In the genomic region with DNA sequence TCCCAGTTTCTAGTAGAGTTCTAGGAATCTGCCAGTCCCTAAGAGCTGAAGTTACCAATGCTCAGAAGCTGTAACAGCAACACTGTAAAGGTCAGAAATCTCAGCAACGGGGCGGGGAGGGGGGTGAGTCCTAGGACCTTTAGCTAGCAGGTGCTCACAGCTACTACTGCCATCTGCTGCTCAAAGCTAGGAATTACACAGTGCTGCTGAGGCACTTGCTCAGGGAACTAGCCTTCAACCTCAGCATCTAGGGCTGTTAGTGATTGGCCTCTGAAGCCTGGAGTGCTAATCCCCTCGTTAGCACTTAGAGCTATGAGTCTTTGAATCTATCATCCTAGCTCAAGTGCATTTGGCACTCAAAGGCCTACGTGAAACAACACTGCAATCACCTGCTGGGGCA, we compare ENCODE assay signal across 10 mouse cellular contexts. TPM values are rescaled to one million over a fixed set of nuclear protein-coding genes. Genes with fewer than 3 reads are reported as not detected.
DNase-seq lines count a peak whose midpoint lies in the region; ATAC-seq and TF ChIP-seq lines count a peak whose summit lies in the region.
"Had no signal": no experiment of that assay in that cellular context is flagged by ENCODE, and none has a peak within 500 bp of the region (broad histone marks: within the 10 kb centered on the region; RNA-seq: fewer than 3 reads in every experiment).

No protein-coding gene starts in this region.

- peaks cover 3% of the 10 kb centered on the region; the same call in 1 of the 2 replicates for H3K4me1 ChIP-seq in embryonic facial prominence, embryonic 10.5 days
- H3K4me1 ChIP-seq in hindbrain, embryonic 14.5 days (replicated peaks; ENCODE audit: control insufficient read depth, insufficient read depth, low read length) = no peaks in the 10 kb centered on the region
- H3K4me1 ChIP-seq in lung, embryonic 14.5 days (ENCODE audit: insufficient read depth) = no peaks in the 10 kb centered on the region
- H3K4me1 ChIP-seq: embryonic facial prominence, embryonic 12.5 days had no signal

- 22% methylated on average over 4 of the region's 4 CpGs for WGBS in embryonic facial prominence, embryonic 10.5 days
- 19% methylated on average over 4 of the region's 4 CpGs for WGBS in hindbrain, embryonic 14.5 days
- WGBS in lung, embryonic 14.5 days = 27% methylated on average over 4 of the region's 4 CpGs

- no peaks in the 10 kb centered on the region for H3K27me3 ChIP-seq in embryonic facial prominence, embryonic 10.5 days (replicated peaks; ENCODE audit: low read depth, poor library complexity, severe bottlenecking)
- no peaks in the 10 kb centered on the region for H3K27me3 ChIP-seq in hindbrain, embryonic 14.5 days (ENCODE audit: control insufficient read depth, insufficient read depth, low read length)
- no peaks in the 10 kb centered on the region for H3K27me3 ChIP-seq in lung, embryonic 14.5 days (ENCODE audit: insufficient read depth, low read length)
- H3K27me3 ChIP-seq: embryonic facial prominence, embryonic 12.5 days had no signal

- H3K4me3 ChIP-seq in embryonic facial prominence, embryonic 10.5 days = no peak overlapping the region
- no peak overlapping the region for H3K4me3 ChIP-seq in hindbrain, embryonic 14.5 days (replicated peaks; ENCODE audit: low read length)
- no peak overlapping the region for H3K4me3 ChIP-seq in lung, embryonic 14.5 days (ENCODE audit: low read depth, low read length)
- H3K4me3 ChIP-seq: embryonic facial prominence, embryonic 12.5 days had no signal

- ATAC-seq in hindbrain, embryonic 14.5 days (ENCODE audit: low FRiP score) = peak; percentile 37; the same call in 1 of the 2 replicates
- ATAC-seq in lung, embryonic 14.5 days (ENCODE audit: insufficient read depth) = peak; percentile 38

- H3K9me3 ChIP-seq in embryonic facial prominence, embryonic 10.5 days = no peaks in the 10 kb centered on the region
- H3K9me3 ChIP-seq in hindbrain, embryonic 14.5 days (ENCODE audit: control insufficient read depth, low read length) = no peaks in the 10 kb centered on the region
- no peaks in the 10 kb centered on the region for H3K9me3 ChIP-seq in lung, embryonic 14.5 days (ENCODE audit: low read depth, low read length)
- H3K9me3 ChIP-seq: embryonic facial prominence, embryonic 12.5 days had no signal

- TF ChIP-seq CTCF in lung, embryonic 14.5 days (IDR thresholded peaks at IDR 0.05; ENCODE audit: low read depth) = peak; percentile 75

- H3K4me2 ChIP-seq in hindbrain, embryonic 14.5 days (replicated peaks) = no peak overlapping the region
- H3K4me2 ChIP-seq in lung, embryonic 14.5 days = no peak overlapping the region
- H3K4me2 ChIP-seq: embryonic facial prominence, embryonic 12.5 days had no signal

- DNase-seq in left cerebral cortex, postnatal 14 days (ENCODE audit: low spot score in 2 of 2) = peak; percentile 26 to 36
- DNase-seq in left cerebral cortex, adult 8-10 months (ENCODE audit: low spot score in 2 of 2) = no peak
- DNase-seq in adipocyte (ENCODE audit: low spot score) = peak; percentile 55
- peak; percentile 46 for DNase-seq in embryonic facial prominence, embryonic 10.5 days (ENCODE audit: low spot score)
- peak; percentile 48 for DNase-seq in hindbrain, embryonic 14.5 days (ENCODE audit: low spot score)
- peak; percentile 74 for DNase-seq in lung, embryonic 14.5 days
- peak; percentile 81 for DNase-seq in retina, embryonic 14.5 days (ENCODE audit: low spot score)
- no peak for DNase-seq in right cerebral cortex, postnatal 4 days

- no peaks in the 10 kb centered on the region for H3K36me3 ChIP-seq in embryonic facial prominence, embryonic 10.5 days (replicated peaks)
- no peaks in the 10 kb centered on the region for H3K36me3 ChIP-seq in hindbrain, embryonic 14.5 days (replicated peaks; ENCODE audit: control insufficient read depth, insufficient read depth)
- H3K36me3 ChIP-seq in lung, embryonic 14.5 days (ENCODE audit: insufficient read depth) = no peaks in the 10 kb centered on the region
- H3K36me3 ChIP-seq: embryonic facial prominence, embryonic 12.5 days had no signal

- no peak overlapping the region for H3K9ac ChIP-seq in hindbrain, embryonic 14.5 days
- no peak overlapping the region for H3K9ac ChIP-seq in lung, embryonic 14.5 days
- H3K9ac ChIP-seq: embryonic facial prominence, embryonic 12.5 days had no signal

- intact Hi-C loops in left cerebral cortex, postnatal 14 days (cut with DNase I) = no loop called here

- H3K27ac ChIP-seq in embryonic facial prominence, embryonic 10.5 days (replicated peaks) = no peak overlapping the region
- H3K27ac ChIP-seq in hindbrain, embryonic 14.5 days = no peak overlapping the region
- H3K27ac ChIP-seq in lung, embryonic 14.5 days (ENCODE audit: low read depth) = no peak overlapping the region
- H3K27ac ChIP-seq: embryonic facial prominence, embryonic 12.5 days; macrophage had no signal

RNA-seq across cellular contexts. Expression of a gene that starts 14.4 kb away (rescaled TPM):
- 1 to 10 TPM; 6.6 to 9.8 TPM for total RNA-seq in left cerebral cortex, postnatal 14 days (2021)
- 10 to 100 TPM in 3 of 4 experiments, 1 to 10 TPM in 1; 9.3 to 12.4 (median 11.1) TPM for total RNA-seq in left cerebral cortex, adult 8-10 months (2022)
- 18.3 and 19.6 TPM in 2 replicates for polyA plus RNA-seq in embryonic facial prominence, embryonic 10.5 days (2016; fragmentation: Nextera tagmentation; extraction: Ambion mirVana)
- 16.0 and 17.9 TPM in 2 replicates for polyA plus RNA-seq in hindbrain, embryonic 14.5 days (2014; fragmentation: Nextera tagmentation; extraction: Ambion mirVana)
- polyA plus RNA-seq in lung, embryonic 14.5 days (2014; fragmentation: Nextera tagmentation; extraction: Ambion mirVana) = 20.0 and 21.4 TPM in 2 replicates

RNA-seq across cellular contexts. Expression of a gene that starts 18.0 kb away (rescaled TPM):
- total RNA-seq in left cerebral cortex, postnatal 14 days (2021) = not detected
- total RNA-seq in left cerebral cortex, adult 8-10 months (2022) = not detected
- 0.36 TPM in 2 replicates for polyA plus RNA-seq in embryonic facial prominence, embryonic 10.5 days (2016; fragmentation: Nextera tagmentation; extraction: Ambion mirVana)
- polyA plus RNA-seq in hindbrain, embryonic 14.5 days (2014; fragmentation: Nextera tagmentation; extraction: Ambion mirVana) = 0.32 and 0.33 TPM in 2 replicates
- polyA plus RNA-seq in lung, embryonic 14.5 days (2014; fragmentation: Nextera tagmentation; extraction: Ambion mirVana) = 2.4 TPM in 2 replicates
- polyA plus RNA-seq: macrophage had no signal

RNA-seq across cellular contexts. Expression of a gene that starts 21.6 kb away (rescaled TPM):
- 10 to 100 TPM in 1 of 2 experiments, 1 to 10 TPM in 1; 9.6 to 10.3 TPM for total RNA-seq in left cerebral cortex, postnatal 14 days (2021)
- 10 to 100 TPM; 10.3 to 17.0 (median 13.4) TPM for total RNA-seq in left cerebral cortex, adult 8-10 months (2022)
- polyA plus RNA-seq in embryonic facial prominence, embryonic 10.5 days (2016; fragmentation: Nextera tagmentation; extraction: Ambion mirVana) = 16.9 and 18.0 TPM in 2 replicates
- polyA plus RNA-seq in hindbrain, embryonic 14.5 days (2014; fragmentation: Nextera tagmentation; extraction: Ambion mirVana) = 12.4 and 13.1 TPM in 2 replicates
- 59.7 and 60.3 TPM in 2 replicates for polyA plus RNA-seq in lung, embryonic 14.5 days (2014; fragmentation: Nextera tagmentation; extraction: Ambion mirVana)

RNA-seq across cellular contexts. Expression of a gene that starts 45.9 kb away (rescaled TPM):
- total RNA-seq in left cerebral cortex, postnatal 14 days (2021) = 10 to 100 TPM; 11.8 to 11.9 TPM
- total RNA-seq in left cerebral cortex, adult 8-10 months (2022) = 10 to 100 TPM in 3 of 4 experiments, 1 to 10 TPM in 1; 9.6 to 13.7 (median 12.3) TPM
- 6.1 and 7.4 TPM in 2 replicates for polyA plus RNA-seq in embryonic facial prominence, embryonic 10.5 days (2016; fragmentation: Nextera tagmentation; extraction: Ambion mirVana)
- polyA plus RNA-seq in hindbrain, embryonic 14.5 days (2014; fragmentation: Nextera tagmentation; extraction: Ambion mirVana) = 10.0 and 10.9 TPM in 2 replicates
- polyA plus RNA-seq in lung, embryonic 14.5 days (2014; fragmentation: Nextera tagmentation; extraction: Ambion mirVana) = 8.8 and 9.8 TPM in 2 replicates

Comparison
In these comparisons a context has a peak if more than half of its experiments do, and no peak if none do; other contexts are left out.
1. DNase-seq: peak in left cerebral cortex, postnatal 14 days (2 of 2), adipocyte (single experiment), embryonic facial prominence, embryonic 10.5 days (single experiment), hindbrain, embryonic 14.5 days (single experiment), lung, embryonic 14.5 days (single experiment) and retina, embryonic 14.5 days (single experiment); none in left cerebral cortex, adult 8-10 months (0 of 2) and right cerebral cortex, postnatal 4 days (single experiment).